Mouse (Mus musculus) intestine, postnatal 0 days (tissue): ENCODE measurements at regions not wholly inside any gene's neighbourhood (a gene's known extent, or its start where the extent isn't known, plus 50 kb on each side); places are given as distances from the start of the nearest gene placed in this dataset.

Experiments used
- ATAC-seq: fragments of 200-750 bp; cut with Nextera tagmentation; 2 replicates; pipeline ENCODE4 v1.8.0; 2017; ENCODE audit warnings: mild to moderate bottlenecking, moderate TSS enrichment, moderate library complexity
- H3K27ac ChIP-seq: fragments of 300-500 bp; sonication (generic); 2 replicates; pipeline ENCODE4 v1.5.1; 2014; ENCODE audit warnings: mild to moderate bottlenecking, low read depth, low read length, moderate library complexity
- H3K27me3 ChIP-seq: fragments of 300-500 bp; sonication (generic); replicated peaks from 2 replicates; pipeline ENCODE4 v1.6.1; 2014; ENCODE audit warnings: low read length, mixed read lengths; ENCODE audit not compliant: control insufficient read depth, insufficient read depth
- H3K36me3 ChIP-seq: fragments of 300-500 bp; sonication (generic); 2 replicates; pipeline ENCODE4 v1.6.1; 2014; ENCODE audit warnings: mild to moderate bottlenecking, moderate library complexity; ENCODE audit not compliant: control insufficient read depth, insufficient read depth
- H3K4me1 ChIP-seq: fragments of 300-500 bp; sonication (generic); replicated peaks from 2 replicates; pipeline ENCODE4 v1.6.1; 2014; ENCODE audit warnings: antibody characterized with exemption, low read length, mixed read lengths; ENCODE audit not compliant: control insufficient read depth, insufficient read depth
- H3K4me2 ChIP-seq: fragments of 300-500 bp; sonication (generic); replicated peaks from 2 replicates; pipeline ENCODE4 v1.6.1; 2014; ENCODE audit warnings: low read depth, mild to moderate bottlenecking, moderate library complexity
- H3K4me3 ChIP-seq: fragments of 300-500 bp; sonication (generic); 2 replicates; pipeline ENCODE4 v1.5.1; 2014; ENCODE audit warnings: low read depth, low read length
- H3K9ac ChIP-seq: fragments of 300-500 bp; sonication (generic); 2 replicates; pipeline ENCODE4 v1.6.1; 2014; ENCODE audit warnings: mild to moderate bottlenecking, low read depth, low read length
- H3K9me3 ChIP-seq: fragments of 300-500 bp; sonication (generic); 2 replicates; pipeline ENCODE4 v1.6.1; 2016; ENCODE audit warnings: mixed run types; ENCODE audit not compliant: control insufficient read depth
- CTCF ChIP-seq: sonication (generic); IDR thresholded peaks from 2 replicates; pipeline ENCODE4 v1.5.1; 2016; ENCODE audit warnings: low read depth, mild to moderate bottlenecking, control low read depth, antibody characterized with exemption, moderate library complexity
- WGBS: fragments of 180-500 bp; shearing (Covaris S2); extraction: QIAGEN DNeasy Blood & Tissue Kit; methylation state at CpG from one replicate; pipeline ENCODE4 v1.1.7; 2014; 5-methylcytosine and 5-hydroxymethylcytosine counted together

GRCm38 (mm10) chr4:62775005-62775609 lies 190.3 kb upstream of the Zfp618 start:
- Histone ChIP-seq H3K9ac (no peak overlapping the region), H3K4me2 (no peak overlapping the region), H3K27me3 (no peaks in the 10 kb centered on the region), H3K9me3 (no peaks in the 10 kb centered on the region), H3K4me3 (no peak overlapping the region), H3K36me3 (no peaks in the 10 kb centered on the region), H3K4me1 (no peaks in the 10 kb centered on the region), H3K27ac (no peak overlapping the region)
- 83% methylated on average over 10 of the region's 10 CpGs for WGBS
- ATAC-seq, result no peak
- TF ChIP-seq CTCF, result no peak

GRCm38 (mm10) chr4:62776881-62777280 lies 188.5 kb upstream of the Zfp618 start:
- no peak for ATAC-seq
- H3K4me2 ChIP-seq, result no peak overlapping the region
- H3K9me3 ChIP-seq, result no peaks in the 10 kb centered on the region
- no peaks in the 10 kb centered on the region for H3K4me1 ChIP-seq
- no peaks in the 10 kb centered on the region for H3K36me3 ChIP-seq
- no peak overlapping the region for H3K9ac ChIP-seq
- no peak overlapping the region for H3K4me3 ChIP-seq
- TF ChIP-seq CTCF, result no peak
- 82% methylated on average over 9 of the region's 9 CpGs for WGBS
- H3K27me3 ChIP-seq, result no peaks in the 10 kb centered on the region
- H3K27ac ChIP-seq, result no peak overlapping the region

GRCm38 (mm10) chr4:62777436-62777835 lies 187.9 kb upstream of the Zfp618 start:
- ATAC-seq, result no peak
- TF ChIP-seq CTCF, result no peak
- H3K4me3 ChIP-seq, result no peak overlapping the region
- no peak overlapping the region for H3K9ac ChIP-seq
- H3K4me1 ChIP-seq, result no peaks in the 10 kb centered on the region
- no peaks in the 10 kb centered on the region for H3K36me3 ChIP-seq
- 77% methylated on average over 7 of the region's 7 CpGs for WGBS
- no peak overlapping the region for H3K4me2 ChIP-seq
- no peak overlapping the region for H3K27ac ChIP-seq
- H3K27me3 ChIP-seq, result no peaks in the 10 kb centered on the region
- no peaks in the 10 kb centered on the region for H3K9me3 ChIP-seq

GRCm38 (mm10) chr4:62778621-62779020 lies 186.8 kb upstream of the Zfp618 start:
- Histone ChIP-seq H3K4me2 (no peak overlapping the region), H3K36me3 (no peaks in the 10 kb centered on the region), H3K9me3 (no peaks in the 10 kb centered on the region), H3K4me1 (no peaks in the 10 kb centered on the region), H3K4me3 (no peak overlapping the region), H3K27ac (no peak overlapping the region), H3K27me3 (no peaks in the 10 kb centered on the region), H3K9ac (no peak overlapping the region)
- no peak for TF ChIP-seq CTCF
- 71% methylated on average over 5 of the region's 5 CpGs for WGBS
- no peak for ATAC-seq

GRCm38 (mm10) chr4:62780409-62780808 lies 185.0 kb upstream of the Zfp618 start:
- no peaks in the 10 kb centered on the region for H3K36me3 ChIP-seq
- H3K27me3 ChIP-seq, result no peaks in the 10 kb centered on the region
- WGBS, result 1% methylated on average over 15 of the region's 15 CpGs
- H3K9me3 ChIP-seq, result no peaks in the 10 kb centered on the region
- no peak overlapping the region for H3K9ac ChIP-seq
- no peak overlapping the region for H3K27ac ChIP-seq
- peak; percentile 48; the same call in 1 of the 2 replicates for ATAC-seq
- peak overlapping the region; percentile 70 for H3K4me2 ChIP-seq
- H3K4me1 ChIP-seq, result no peaks in the 10 kb centered on the region
- H3K4me3 ChIP-seq, result peak overlapping the region; percentile 38
- TF ChIP-seq CTCF, result peak; percentile 90

GRCm38 (mm10) chr4:62780837-62781236 lies 184.5 kb upstream of the Zfp618 start:
- Histone ChIP-seq H3K4me1 (no peaks in the 10 kb centered on the region), H3K4me2 (peak overlapping the region; percentile 70), H3K9ac (no peak overlapping the region), H3K9me3 (no peaks in the 10 kb centered on the region), H3K27me3 (no peaks in the 10 kb centered on the region), H3K4me3 (peak overlapping the region; percentile 38), H3K27ac (no peak overlapping the region), H3K36me3 (no peaks in the 10 kb centered on the region)
- ATAC-seq, result no peak
- no peak for TF ChIP-seq CTCF
- 43% methylated on average over 11 of the region's 11 CpGs for WGBS
